Mouse (Mus musculus) hindbrain, embryonic 12.5 days (tissue): Measurements from ENCODE around the gene Mrrf. TPM values are rescaled to one million over a fixed set of nuclear protein-coding genes. Genes with fewer than 3 reads are reported as not detected.

Experiments used
- ATAC-seq: fragments of 200-750 bp; cut with Nextera tagmentation; 2 replicates; pipeline ENCODE4 v1.8.0; 2017; ENCODE audit warnings: moderate TSS enrichment; ENCODE audit not compliant: low FRiP score
- H3K27ac ChIP-seq: fragments of 300-500 bp; sonication (generic); 2 replicates; pipeline ENCODE4 v1.5.1; 2016; ENCODE audit warnings: mild to moderate bottlenecking
- H3K27me3 ChIP-seq: fragments of 300-500 bp; sonication (generic); 2 replicates; pipeline ENCODE4 v1.6.1; 2016; ENCODE audit warnings: mild to moderate bottlenecking
- H3K36me3 ChIP-seq: fragments of 300-500 bp; sonication (generic); 2 replicates; pipeline ENCODE4 v1.6.1; 2016; ENCODE audit warnings: mild to moderate bottlenecking
- H3K4me1 ChIP-seq: fragments of 300-500 bp; sonication (generic); 2 replicates; pipeline ENCODE4 v1.6.1; 2016
- H3K4me2 ChIP-seq: fragments of 300-500 bp; sonication (generic); replicated peaks from 2 replicates; pipeline ENCODE4 v1.6.1; 2016; ENCODE audit warnings: mild to moderate bottlenecking
- H3K4me3 ChIP-seq: fragments of 300-500 bp; sonication (generic); 2 replicates; pipeline ENCODE4 v1.5.1; 2016; ENCODE audit warnings: mild to moderate bottlenecking
- H3K9ac ChIP-seq: fragments of 300-500 bp; sonication (generic); 2 replicates; pipeline ENCODE4 v1.6.1; 2016; ENCODE audit warnings: mild to moderate bottlenecking, moderate library complexity
- H3K9me3 ChIP-seq: fragments of 300-500 bp; sonication (generic); replicated peaks from 2 replicates; pipeline ENCODE4 v1.6.1; 2016; ENCODE audit warnings: mild to moderate bottlenecking
- WGBS: fragments of 180-500 bp; shearing (Covaris S2); methylation state at CpG from one replicate; pipeline ENCODE4 v1.1.7; 2016; 5-methylcytosine and 5-hydroxymethylcytosine counted together
- polyA plus RNA-seq: library from polyadenylated mRNA; unstranded; fragments of >200 nt; fragmentation: Nextera tagmentation; extraction: Ambion mirVana; gene quantifications from 2 replicates; pipeline ENCODE4 v1.2.1, GENCODE M21; 2016

The Mrrf gene
- polyA plus RNA-seq, result 23.0 and 24.8 TPM in 2 replicates

DNA sequence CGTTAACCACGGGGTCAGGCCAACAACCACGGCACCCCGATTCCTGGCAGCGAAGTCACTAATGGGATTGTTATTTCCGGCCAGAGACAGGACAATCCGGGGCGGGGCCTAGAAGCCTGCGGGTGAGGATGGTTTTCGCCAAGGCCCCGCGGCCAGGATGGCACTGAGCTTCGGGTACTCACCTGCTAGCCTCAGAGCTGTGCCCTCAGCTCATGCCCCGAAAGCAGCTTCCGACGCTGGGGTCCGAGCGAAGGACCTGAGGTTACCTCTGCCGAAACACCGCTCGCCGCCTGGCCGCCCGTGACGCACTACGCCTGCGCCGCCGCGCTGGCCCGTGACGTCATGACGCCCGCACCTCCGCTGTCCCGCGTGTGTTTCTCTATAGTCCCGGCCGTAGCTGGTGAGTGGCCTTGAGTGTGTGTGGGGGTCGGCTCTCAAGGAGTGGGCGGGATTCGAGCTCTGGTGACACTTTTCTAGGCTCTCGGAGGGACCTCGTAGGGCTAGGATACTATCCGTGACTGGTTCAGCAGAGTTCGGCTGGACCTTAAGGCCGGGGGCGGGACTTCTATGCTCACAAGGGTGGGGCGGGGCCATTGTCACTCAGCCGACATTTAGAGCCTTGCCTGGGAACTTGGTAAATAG lies at the start of gene Mrrf, which contains the start of gene Rbm18:
Mrrf (plus strand) TSS at position 90 of the 642 bp plus-strand sequence.
Rbm18 (minus strand) TSS at position 474 of the 642 bp plus-strand sequence.
- peak within 1 kb of the TSS; percentile 73 for H3K4me3 ChIP-seq
- peak within 1 kb of the TSS; percentile 67 for H3K4me2 ChIP-seq

DNA sequence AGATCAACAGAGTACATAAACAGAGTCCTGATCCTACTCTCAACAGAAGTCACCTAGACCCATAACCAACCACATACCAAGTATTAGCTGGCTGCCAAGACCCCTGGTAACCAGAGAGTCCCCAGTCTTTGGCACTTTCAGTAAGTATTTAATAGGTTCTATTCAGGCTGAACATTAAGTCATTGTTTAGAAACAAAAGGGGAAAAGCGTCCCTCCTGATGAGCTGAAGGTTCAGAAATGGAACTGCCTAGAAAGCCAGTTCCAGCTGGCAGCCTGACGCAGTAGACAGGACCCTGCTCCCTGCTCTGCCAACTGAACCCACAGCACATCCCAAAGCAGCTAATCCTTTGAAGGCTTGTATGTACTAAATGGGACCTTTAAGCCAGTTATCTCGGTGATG lies 47.0 kb upstream of the Mrrf start:
- WGBS, result 43% methylated on average over 3 of the region's 3 CpGs
- Histone ChIP-seq H3K9me3 (no peaks in the 10 kb centered on the region), H3K4me2 (no peak overlapping the region), H3K27me3 (peaks cover 81% of the 10 kb centered on the region), H3K36me3 (no peaks in the 10 kb centered on the region), H3K27ac (no peak overlapping the region), H3K9ac (no peak overlapping the region), H3K4me3 (no peak overlapping the region), H3K4me1 (peaks cover 13% of the 10 kb centered on the region)
- no peak for ATAC-seq

More for the DNA sequence above, at the start of gene Mrrf, which contains the start of gene Rbm18:
- H3K27me3 ChIP-seq, result no peaks in the 10 kb centered on the region
- peaks cover 24% of the 10 kb centered on the region for H3K36me3 ChIP-seq
- peak within 1 kb of the TSS; percentile 82 for H3K27ac ChIP-seq
- under 1% methylated on average over 50 of the region's 50 CpGs for WGBS
- H3K9me3 ChIP-seq, result no peaks in the 10 kb centered on the region
- H3K9ac ChIP-seq, result peak within 1 kb of the TSS; percentile 81
- ATAC-seq, result peak; percentile 97
- peaks cover 5% of the 10 kb centered on the region for H3K4me1 ChIP-seq

GRCm38 (mm10) chr2:36090853-36091741 lies 45.1 kb upstream of the Mrrf start:
- Histone ChIP-seq H3K4me3 (peak overlapping the region; percentile 37), H3K4me1 (peaks cover 13% of the 10 kb centered on the region), H3K27ac (no peak overlapping the region), H3K36me3 (no peaks in the 10 kb centered on the region), H3K9ac (peak overlapping the region; percentile 49; the same call in 1 of the 2 replicates), H3K9me3 (no peaks in the 10 kb centered on the region), H3K4me2 (peak overlapping the region; percentile 70), H3K27me3 (peaks cover 97% of the 10 kb centered on the region)
- peak; percentile 83 for ATAC-seq
- under 1% methylated on average over 70 of the region's 70 CpGs for WGBS

GRCm38 (mm10) chr2:36092748-36093147 lies 43.4 kb upstream of the Mrrf start:
- H3K27me3 ChIP-seq, result peaks cover 99% of the 10 kb centered on the region
- 4% methylated on average over 4 of the region's 4 CpGs for WGBS
- ATAC-seq, result no peak

GRCm38 (mm10) chr2:36093301-36093700 lies 42.9 kb upstream of the Mrrf start:
- Histone ChIP-seq H3K27ac (no peak overlapping the region), H3K4me3 (no peak overlapping the region), H3K9me3 (no peaks in the 10 kb centered on the region), H3K4me2 (no peak overlapping the region), H3K36me3 (no peaks in the 10 kb centered on the region), H3K4me1 (peaks cover 13% of the 10 kb centered on the region), H3K9ac (no peak overlapping the region), H3K27me3 (peaks cover 100% of the 10 kb centered on the region)
- 16% methylated on average over 7 of the region's 7 CpGs for WGBS
- no peak for ATAC-seq

More at GRCm38 (mm10) chr2:36092748-36093147, 43.4 kb upstream of the Mrrf start:
- no peak overlapping the region for H3K9ac ChIP-seq
- H3K36me3 ChIP-seq, result no peaks in the 10 kb centered on the region
- H3K4me2 ChIP-seq, result no peak overlapping the region
- H3K27ac ChIP-seq, result no peak overlapping the region
- peaks cover 13% of the 10 kb centered on the region for H3K4me1 ChIP-seq
- H3K9me3 ChIP-seq, result no peaks in the 10 kb centered on the region
- H3K4me3 ChIP-seq, result no peak overlapping the region

- H3K27me3 ChIP-seq, result peaks cover 100% of the 10 kb centered on the region
- no peak overlapping the region for H3K27ac ChIP-seq
- no peak overlapping the region for H3K4me2 ChIP-seq
- 2% methylated on average over 31 of the region's 31 CpGs for WGBS
- H3K4me1 ChIP-seq, result peaks cover 13% of the 10 kb centered on the region
- no peaks in the 10 kb centered on the region for H3K9me3 ChIP-seq
- ATAC-seq, result no peak
- no peak overlapping the region for H3K9ac ChIP-seq
- no peak overlapping the region for H3K4me3 ChIP-seq
- H3K36me3 ChIP-seq, result no peaks in the 10 kb centered on the region
These were observed 42.2 kb upstream of the Mrrf start for GRCm38 (mm10) chr2:36093914-36094475.

DNA sequence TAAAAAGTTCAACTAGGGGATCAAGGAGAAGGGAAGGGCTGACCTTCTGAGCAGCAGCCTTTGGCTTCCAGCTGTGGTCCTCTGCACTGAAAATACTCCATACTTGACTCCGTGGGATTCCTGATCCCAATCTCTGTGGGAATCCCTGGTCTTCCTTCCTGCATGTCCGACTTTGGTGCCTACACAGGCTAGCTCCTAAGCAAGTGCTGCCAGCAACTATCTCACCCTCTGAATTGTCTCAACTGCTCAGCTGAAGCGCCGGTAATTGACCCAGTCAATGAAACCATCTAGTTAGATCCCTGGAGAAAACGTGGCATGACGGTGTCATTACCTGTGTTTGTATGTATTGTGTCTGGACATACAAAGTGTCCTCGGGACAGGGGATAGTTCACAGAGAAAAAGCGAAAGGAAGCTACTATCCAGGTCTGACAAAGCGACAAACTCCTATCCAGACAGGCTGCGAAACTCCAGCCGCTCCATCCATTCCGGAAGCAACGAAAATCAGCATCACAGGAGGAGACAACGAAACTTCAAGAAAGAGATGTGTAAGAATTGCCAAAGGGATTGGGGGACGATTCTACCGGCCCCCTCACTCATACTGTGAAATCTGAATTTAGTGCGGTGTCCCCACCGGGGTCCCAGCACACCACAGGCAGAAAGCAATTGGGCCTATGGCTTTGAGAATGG lies 38.9 kb upstream of the Mrrf start:
- whole genome bisulfite sequencing, result 1% methylated on average over 18 of the region's 18 CpGs
- Histone ChIP-seq H3K4me3 (no peak overlapping the region), H3K36me3 (no peaks in the 10 kb centered on the region), H3K27me3 (peaks cover 100% of the 10 kb centered on the region), H3K9ac (no peak overlapping the region), H3K9me3 (no peaks in the 10 kb centered on the region), H3K27ac (no peak overlapping the region), H3K4me2 (no peak overlapping the region), H3K4me1 (peaks cover 1% of the 10 kb centered on the region)
- no peak for ATAC-seq

- 3% methylated on average over 5 of the region's 5 CpGs for WGBS
- no peak overlapping the region for H3K4me2 ChIP-seq
- no peaks in the 10 kb centered on the region for H3K9me3 ChIP-seq
- H3K9ac ChIP-seq, result no peak overlapping the region
- no peak overlapping the region for H3K27ac ChIP-seq
- no peak overlapping the region for H3K4me3 ChIP-seq
- no peak for ATAC-seq
- H3K36me3 ChIP-seq, result no peaks in the 10 kb centered on the region
- H3K27me3 ChIP-seq, result peaks cover 100% of the 10 kb centered on the region
- H3K4me1 ChIP-seq, result peaks cover 9% of the 10 kb centered on the region
These were observed 38.2 kb upstream of the Mrrf start for GRCm38 (mm10) chr2:36098021-36098420.

DNA sequence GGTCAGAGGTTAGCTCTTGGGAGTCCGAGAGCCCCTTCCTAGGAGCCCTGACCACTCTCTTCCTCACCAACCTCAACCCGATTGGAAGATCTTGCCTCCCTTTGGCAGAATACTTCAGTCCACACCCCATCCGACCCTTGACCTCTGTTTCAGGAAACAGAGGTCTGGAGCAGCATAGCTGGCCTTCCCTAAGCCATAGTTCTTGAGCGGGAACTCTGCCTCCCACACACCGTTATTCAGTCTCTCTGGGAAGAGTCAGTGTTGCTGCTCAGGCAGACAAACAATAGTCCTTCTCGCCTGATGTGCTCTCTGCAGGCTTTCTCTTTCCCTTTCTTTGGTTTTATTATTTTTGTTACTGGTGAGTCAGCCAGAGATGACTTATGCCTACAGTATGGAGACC lies 36.5 kb upstream of the Mrrf start:
- no peak overlapping the region for H3K4me2 ChIP-seq
- H3K27me3 ChIP-seq, result peaks cover 99% of the 10 kb centered on the region
- no peaks in the 10 kb centered on the region for H3K9me3 ChIP-seq
- H3K9ac ChIP-seq, result no peak overlapping the region
- no peak overlapping the region for H3K27ac ChIP-seq
- H3K36me3 ChIP-seq, result no peaks in the 10 kb centered on the region
- peaks cover 26% of the 10 kb centered on the region for H3K4me1 ChIP-seq
- WGBS, result 5% methylated on average over 6 of the region's 6 CpGs
- H3K4me3 ChIP-seq, result no peak overlapping the region
- no peak for ATAC-seq

DNA sequence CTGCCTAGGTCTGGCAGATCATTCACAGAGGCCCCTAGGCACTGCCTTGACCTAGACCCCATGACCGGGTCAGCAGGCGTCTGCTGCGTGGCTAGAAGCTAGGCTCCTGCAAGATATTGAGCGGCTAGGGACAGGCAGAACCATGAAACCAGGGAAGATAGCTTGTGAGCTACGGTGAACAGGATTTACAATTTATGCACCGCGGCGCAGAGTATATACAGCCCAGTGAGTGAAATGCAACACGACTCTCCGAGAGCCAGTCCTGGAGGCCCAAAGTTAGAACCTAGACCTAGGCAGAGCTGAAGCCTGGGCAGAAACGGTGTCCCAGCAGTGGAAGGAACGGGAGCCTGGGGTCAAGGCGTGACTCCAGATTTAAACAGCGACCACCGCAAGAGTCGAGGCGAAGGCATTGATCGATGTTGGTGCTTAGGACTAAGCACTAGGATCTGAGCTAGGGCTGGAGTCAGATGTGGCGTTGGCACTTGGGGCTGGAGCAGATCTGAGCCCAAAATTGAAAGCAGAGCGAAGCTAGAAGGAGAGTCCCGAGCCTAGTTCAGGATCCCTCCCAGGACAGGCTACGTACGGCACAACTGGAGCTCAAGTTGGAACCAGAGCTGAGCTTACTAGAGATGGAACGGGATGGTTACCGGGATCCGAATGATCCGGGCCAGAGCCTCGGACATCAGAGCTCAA lies 34.2 kb upstream of the Mrrf start:
- ATAC-seq, result no peak
- no peak overlapping the region for H3K9ac ChIP-seq
- H3K4me2 ChIP-seq, result peak overlapping the region; percentile 35

GRCm38 (mm10) chr2:36102559-36102946 lies 33.6 kb upstream of the Mrrf start:
- H3K4me3 ChIP-seq, result peak overlapping the region; percentile 19

More for the DNA sequence above, 34.2 kb upstream of the Mrrf start:
- peak overlapping the region; percentile 19; the same call in 1 of the 2 replicates for H3K4me3 ChIP-seq
- 3% methylated on average over 28 of the region's 28 CpGs for WGBS
- H3K9me3 ChIP-seq, result no peaks in the 10 kb centered on the region
- peaks cover 33% of the 10 kb centered on the region for H3K4me1 ChIP-seq
- no peaks in the 10 kb centered on the region for H3K36me3 ChIP-seq
- H3K27me3 ChIP-seq, result peaks cover 99% of the 10 kb centered on the region
- no peak overlapping the region for H3K27ac ChIP-seq

More at GRCm38 (mm10) chr2:36102559-36102946, 33.6 kb upstream of the Mrrf start:
- no peaks in the 10 kb centered on the region for H3K9me3 ChIP-seq
- H3K4me1 ChIP-seq, result peaks cover 33% of the 10 kb centered on the region
- H3K27ac ChIP-seq, result no peak overlapping the region
- ATAC-seq, result no peak; the same call in 1 of the 2 replicates
- peaks cover 99% of the 10 kb centered on the region for H3K27me3 ChIP-seq
- no peak overlapping the region for H3K9ac ChIP-seq
- peak overlapping the region; percentile 35 for H3K4me2 ChIP-seq
- H3K36me3 ChIP-seq, result no peaks in the 10 kb centered on the region
- WGBS, result 1% methylated on average over 21 of the region's 21 CpGs
